Mouse (Mus musculus) liver, embryonic 12.5 days (tissue): ENCODE measurements around the gene Tead4. TPM values are rescaled to one million over a fixed set of nuclear protein-coding genes. Genes with fewer than 3 reads are reported as not detected.
A peak's percentile ranks its signal among the peaks of the same experiment; 100 is the strongest.

Source experiments
- ATAC-seq: fragments of 200-750 bp; cut with Nextera tagmentation; 2 replicates; pipeline ENCODE4 v1.8.0; 2017; ENCODE audit warnings: moderate number of reproducible peaks, mild to moderate bottlenecking, moderate library complexity
- H3K27ac ChIP-seq: fragments of 300-500 bp; sonication (generic); 2 replicates; pipeline ENCODE4 v1.5.1; 2016; ENCODE audit warnings: mild to moderate bottlenecking
- H3K27me3 ChIP-seq: fragments of 300-500 bp; sonication (generic); replicated peaks from 2 replicates; pipeline ENCODE4 v1.6.1; 2016; ENCODE audit warnings: mild to moderate bottlenecking, moderate library complexity
- H3K36me3 ChIP-seq: fragments of 300-500 bp; sonication (generic); 2 replicates; pipeline ENCODE4 v1.6.1; 2016; ENCODE audit warnings: mild to moderate bottlenecking, moderate library complexity
- H3K4me1 ChIP-seq: fragments of 300-500 bp; sonication (generic); 2 replicates; pipeline ENCODE4 v1.6.1; 2016
- H3K4me2 ChIP-seq: fragments of 300-500 bp; sonication (generic); 2 replicates; pipeline ENCODE4 v1.6.1; 2016; ENCODE audit warnings: mild to moderate bottlenecking, moderate library complexity
- H3K4me3 ChIP-seq: fragments of 300-500 bp; sonication (generic); 2 replicates; pipeline ENCODE4 v1.5.1; 2016; ENCODE audit warnings: mild to moderate bottlenecking, moderate library complexity
- H3K9ac ChIP-seq: fragments of 300-500 bp; sonication (generic); 2 replicates; pipeline ENCODE4 v1.6.1; 2016; ENCODE audit warnings: mild to moderate bottlenecking, moderate library complexity
- H3K9me3 ChIP-seq: fragments of 300-500 bp; sonication (generic); replicated peaks from 2 replicates; pipeline ENCODE4 v1.6.1; 2016; ENCODE audit warnings: mild to moderate bottlenecking, moderate library complexity
- WGBS: fragments of 180-500 bp; shearing (Covaris S2); methylation state at CpG from one replicate; pipeline ENCODE4 v1.1.7; 2016; ENCODE audit not compliant: insufficient replicate concordance; 5-methylcytosine and 5-hydroxymethylcytosine counted together
- polyA plus RNA-seq: library from polyadenylated mRNA; unstranded; fragments of >200 nt; fragmentation: Nextera tagmentation; extraction: Ambion mirVana; gene quantifications from 2 replicates; pipeline ENCODE4 v1.2.1, GENCODE M21; 2016

The Tead4 gene
- polyA plus RNA-seq = 1.1 and 1.7 TPM in 2 replicates

DNA sequence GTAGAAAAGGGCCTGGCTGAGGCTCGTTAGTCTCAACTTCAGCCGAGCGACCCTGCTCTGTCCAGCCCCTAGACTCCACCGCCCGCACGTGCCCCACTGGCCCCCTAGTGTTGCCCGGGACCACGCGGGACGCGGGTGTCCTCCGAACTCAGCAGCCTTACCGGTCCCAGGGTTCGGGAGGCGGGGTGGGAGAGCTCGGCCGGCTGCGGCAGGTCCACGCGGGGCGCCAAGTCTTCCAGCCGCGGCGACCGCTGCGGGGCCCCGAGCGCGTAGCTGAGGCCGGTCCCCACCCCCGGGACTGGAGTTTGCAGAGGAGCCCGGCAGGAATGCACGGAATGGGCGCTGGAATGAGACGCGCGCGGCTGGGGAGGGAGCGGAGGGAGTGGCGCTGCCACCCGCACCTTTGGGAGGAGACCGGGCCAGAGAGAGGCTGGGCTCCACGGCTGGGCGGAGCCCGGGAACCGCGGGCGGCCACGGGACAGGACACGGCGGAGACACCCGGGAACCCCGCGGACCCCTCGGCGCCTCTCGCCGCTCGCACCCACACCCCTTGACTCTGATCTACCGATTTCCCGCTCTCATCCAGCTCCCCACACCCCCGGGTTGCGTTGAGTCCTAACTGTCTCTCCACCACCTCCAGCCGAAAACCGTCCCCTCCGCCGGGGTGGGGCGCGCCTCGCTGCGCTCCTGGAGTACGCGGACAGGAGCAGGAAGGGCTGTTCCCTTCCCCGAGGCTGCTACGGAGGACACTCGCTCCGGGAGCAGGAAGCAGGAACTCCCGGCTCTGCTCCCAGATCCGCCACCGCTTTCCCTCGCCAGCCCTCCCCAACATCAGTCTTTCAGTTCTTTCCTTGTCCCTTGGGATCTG lies at the start of gene Tead4:
Gene Tead4, minus strand, starts transcription at position 690 of the 868 bp plus-strand sequence.
- no peaks in the 10 kb centered on the region for H3K36me3 ChIP-seq
- H3K4me2 ChIP-seq = peak within 1 kb of the TSS; percentile 69
- H3K9ac ChIP-seq = peak within 1 kb of the TSS; percentile 19; the same call in 1 of the 2 replicates
- under 1% methylated on average over 71 of the region's 81 CpGs for WGBS
- H3K27ac ChIP-seq = no peak within 1 kb of the TSS
- H3K4me3 ChIP-seq = peak within 1 kb of the TSS; percentile 56
- H3K27me3 ChIP-seq = peaks cover 69% of the 10 kb centered on the region
- peak; percentile 68 for ATAC-seq
- no peaks in the 10 kb centered on the region for H3K9me3 ChIP-seq
- peaks cover 10% of the 10 kb centered on the region; the same call in 1 of the 2 replicates for H3K4me1 ChIP-seq

DNA sequence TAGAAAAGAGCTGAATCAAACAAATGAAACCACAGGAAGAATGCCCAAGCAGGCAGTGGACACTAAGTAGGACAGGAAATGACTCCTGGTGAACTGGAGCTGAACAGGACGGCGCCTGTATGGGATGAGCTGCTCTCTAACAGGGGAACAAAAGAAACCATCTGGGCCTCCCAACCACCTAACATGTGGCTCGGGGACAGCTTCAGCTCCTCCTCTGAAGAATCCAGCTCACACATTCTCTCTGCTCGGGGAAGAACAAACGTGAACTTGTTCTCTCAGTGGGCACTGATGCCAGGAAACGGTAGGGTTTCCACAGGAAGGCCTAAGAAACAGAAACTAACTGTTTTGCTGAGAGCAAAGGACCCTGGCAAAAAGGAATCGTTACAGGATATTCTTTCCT lies 49.1 kb upstream of the Tead4 start:
- peaks cover 7% of the 10 kb centered on the region for H3K27me3 ChIP-seq
- H3K9ac ChIP-seq = no peak overlapping the region
- peaks cover 7% of the 10 kb centered on the region for H3K4me1 ChIP-seq
- H3K4me2 ChIP-seq = no peak overlapping the region
- H3K4me3 ChIP-seq = no peak overlapping the region
- no peak for ATAC-seq
- 0 out of 2 replicates have a peak overlapping the region, but pooled peaks have one; percentile 28 for H3K27ac ChIP-seq
- 46% methylated on average over 7 of the region's 7 CpGs for WGBS
- no peaks in the 10 kb centered on the region for H3K9me3 ChIP-seq
- H3K36me3 ChIP-seq = peaks cover 6% of the 10 kb centered on the region

DNA sequence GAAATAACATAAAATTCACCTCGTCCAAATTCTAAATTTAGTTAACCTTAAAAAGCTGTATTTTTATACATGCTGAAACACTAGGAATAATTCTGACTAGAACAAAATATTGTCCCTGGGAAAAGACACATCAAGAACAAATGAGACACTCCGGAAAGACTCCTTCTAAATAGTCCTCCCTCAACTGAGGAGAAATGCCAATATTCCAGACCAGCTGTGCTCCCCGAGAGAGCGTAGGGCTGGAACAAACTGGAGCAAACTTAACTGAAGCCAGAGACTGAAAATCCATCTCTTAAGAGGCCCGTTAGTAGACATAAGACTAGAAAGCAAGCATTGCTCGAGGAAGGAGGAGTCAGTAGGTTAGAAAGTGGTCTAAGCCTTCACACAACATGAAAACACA lies 46.2 kb upstream of the Tead4 start:
- Histone ChIP-seq H3K4me2 (no peak overlapping the region), H3K27ac (no peak overlapping the region), H3K36me3 (peaks cover 12% of the 10 kb centered on the region), H3K9ac (no peak overlapping the region), H3K27me3 (no peaks in the 10 kb centered on the region), H3K9me3 (no peaks in the 10 kb centered on the region), H3K4me1 (peaks cover 4% of the 10 kb centered on the region; the same call in 1 of the 2 replicates), H3K4me3 (no peak overlapping the region)
- WGBS = 76% methylated on average over 6 of the region's 6 CpGs
- no peak for ATAC-seq

DNA sequence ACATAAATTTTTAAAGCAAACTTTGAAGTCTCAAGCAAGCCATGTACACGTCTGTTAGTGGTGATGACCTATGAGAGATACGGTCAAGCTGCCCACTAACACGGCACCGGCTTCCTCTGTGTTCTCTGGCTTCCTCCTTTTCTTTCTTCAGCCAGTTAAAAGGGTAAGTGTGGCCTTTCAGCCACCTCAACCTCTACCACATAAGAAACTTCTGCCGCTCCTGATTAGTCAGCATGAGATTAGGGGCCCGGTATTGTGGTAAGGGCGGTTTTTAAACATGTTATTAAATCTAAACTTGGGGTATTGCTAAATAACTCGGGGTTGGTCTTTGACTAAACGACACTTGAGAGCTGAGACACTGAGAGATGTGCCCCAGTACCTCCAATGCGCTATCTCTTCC lies 45.0 kb upstream of the Tead4 start:
- Histone ChIP-seq H3K27me3 (no peaks in the 10 kb centered on the region), H3K4me1 (peaks cover 4% of the 10 kb centered on the region; the same call in 1 of the 2 replicates), H3K4me2 (no peak overlapping the region), H3K4me3 (no peak overlapping the region), H3K27ac (no peak overlapping the region), H3K9me3 (no peaks in the 10 kb centered on the region), H3K36me3 (peaks cover 8% of the 10 kb centered on the region; the same call in 1 of the 2 replicates), H3K9ac (no peak overlapping the region)
- WGBS = 25% methylated on average over 10 of the region's 10 CpGs
- 0 out of 2 replicates have a peak, but pooled peaks have one; percentile 18 for ATAC-seq

DNA sequence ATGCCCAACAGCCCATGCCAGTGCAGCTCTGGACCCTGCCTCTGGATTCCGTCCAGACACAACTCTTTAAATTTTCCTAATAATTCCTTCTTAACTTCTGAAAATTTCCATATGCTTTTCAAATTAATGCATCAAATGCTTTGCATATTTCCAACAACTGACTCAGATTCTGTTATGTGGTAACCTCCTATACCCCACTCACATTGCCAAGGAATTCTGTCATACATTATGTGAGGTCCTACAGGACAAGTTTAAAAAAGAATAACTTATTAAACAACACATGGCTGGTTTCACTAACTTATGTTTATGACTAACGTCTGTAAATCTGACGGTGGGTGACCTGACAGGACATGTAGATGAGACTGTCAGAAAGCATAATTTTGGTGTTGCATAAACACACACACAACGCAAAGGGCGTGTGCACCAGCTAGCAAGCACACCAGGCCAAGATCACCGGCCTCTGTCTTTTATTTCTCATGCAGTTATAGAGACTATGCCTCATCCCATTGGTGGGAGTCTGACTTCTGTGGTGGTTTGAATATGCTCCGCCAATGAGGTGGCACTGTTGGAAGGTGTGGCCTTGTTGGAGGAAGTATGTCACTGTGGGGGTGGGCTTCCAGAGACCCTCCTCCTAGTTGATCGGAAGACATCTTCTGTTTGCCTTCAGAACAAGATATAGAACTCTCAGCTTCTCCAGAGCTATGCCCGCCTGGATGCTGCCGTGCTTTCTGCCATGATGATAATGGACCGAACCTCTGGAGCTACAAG lies 41.5 kb upstream of the Tead4 start:
- Histone ChIP-seq H3K9ac (no peak overlapping the region), H3K27me3 (no peaks in the 10 kb centered on the region), H3K4me2 (no peak overlapping the region), H3K27ac (no peak overlapping the region), H3K4me3 (no peak overlapping the region), H3K4me1 (peaks cover 8% of the 10 kb centered on the region; the same call in 1 of the 2 replicates), H3K36me3 (peaks cover 6% of the 10 kb centered on the region; the same call in 1 of the 2 replicates), H3K9me3 (no peaks in the 10 kb centered on the region)
- no peak for ATAC-seq
- WGBS = 83% methylated on average over 11 of the region's 11 CpGs

DNA sequence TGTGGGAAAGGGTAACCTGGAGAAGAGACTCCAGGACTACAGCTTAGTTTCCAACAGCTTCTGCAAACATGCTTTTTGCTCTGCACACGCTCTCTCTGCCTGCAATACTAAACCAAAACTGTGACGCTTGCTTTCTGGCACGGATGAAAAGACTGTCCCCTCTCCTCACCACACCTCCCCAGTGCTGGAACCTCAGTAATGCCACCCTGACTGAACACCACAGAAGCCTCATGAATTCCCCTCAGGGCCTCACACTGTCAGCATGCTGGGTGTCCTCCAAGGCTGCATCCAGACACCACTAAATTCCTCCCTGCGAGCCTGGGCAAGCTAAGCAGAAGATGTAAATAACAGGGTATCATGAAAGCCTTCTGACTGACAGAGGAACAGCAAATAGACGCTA lies 38.3 kb upstream of the Tead4 start:
- 43% methylated on average over 5 of the region's 5 CpGs for WGBS
- no peak overlapping the region for H3K4me2 ChIP-seq
- H3K27ac ChIP-seq = no peak overlapping the region
- peaks cover 4% of the 10 kb centered on the region; the same call in 1 of the 2 replicates for H3K4me1 ChIP-seq
- no peaks in the 10 kb centered on the region for H3K27me3 ChIP-seq
- no peak for ATAC-seq
- H3K9ac ChIP-seq = no peak overlapping the region
- peaks cover 7% of the 10 kb centered on the region; the same call in 1 of the 2 replicates for H3K36me3 ChIP-seq
- no peaks in the 10 kb centered on the region for H3K9me3 ChIP-seq
- H3K4me3 ChIP-seq = no peak overlapping the region

DNA sequence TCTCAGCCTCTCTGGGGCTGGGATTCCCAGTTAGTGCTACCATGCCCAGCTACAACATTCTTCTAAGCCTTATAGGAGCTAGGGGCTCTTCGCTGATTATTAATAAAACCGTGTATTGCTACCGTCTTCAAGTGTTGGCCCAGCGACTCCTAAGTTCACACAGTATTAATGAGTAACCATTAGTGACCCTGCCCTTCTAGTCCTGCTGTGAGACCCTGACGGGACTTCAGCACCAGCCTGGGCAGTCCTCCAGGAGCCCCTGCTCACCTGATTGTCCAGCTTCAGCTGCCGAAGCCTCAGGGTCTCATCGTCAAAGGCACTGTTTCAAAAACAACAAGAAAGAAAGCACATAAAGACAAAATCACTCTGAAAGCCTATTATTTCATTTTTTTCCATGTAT lies 36.8 kb upstream of the Tead4 start:
- no peaks in the 10 kb centered on the region for H3K9me3 ChIP-seq
- H3K27ac ChIP-seq = no peak overlapping the region
- H3K4me1 ChIP-seq = peaks cover 4% of the 10 kb centered on the region; the same call in 1 of the 2 replicates
- H3K4me2 ChIP-seq = no peak overlapping the region
- 71% methylated on average over 7 of the region's 7 CpGs for WGBS
- no peak overlapping the region for H3K9ac ChIP-seq
- H3K36me3 ChIP-seq = peaks cover 7% of the 10 kb centered on the region; the same call in 1 of the 2 replicates
- no peak for ATAC-seq
- H3K27me3 ChIP-seq = no peaks in the 10 kb centered on the region
- no peak overlapping the region for H3K4me3 ChIP-seq

DNA sequence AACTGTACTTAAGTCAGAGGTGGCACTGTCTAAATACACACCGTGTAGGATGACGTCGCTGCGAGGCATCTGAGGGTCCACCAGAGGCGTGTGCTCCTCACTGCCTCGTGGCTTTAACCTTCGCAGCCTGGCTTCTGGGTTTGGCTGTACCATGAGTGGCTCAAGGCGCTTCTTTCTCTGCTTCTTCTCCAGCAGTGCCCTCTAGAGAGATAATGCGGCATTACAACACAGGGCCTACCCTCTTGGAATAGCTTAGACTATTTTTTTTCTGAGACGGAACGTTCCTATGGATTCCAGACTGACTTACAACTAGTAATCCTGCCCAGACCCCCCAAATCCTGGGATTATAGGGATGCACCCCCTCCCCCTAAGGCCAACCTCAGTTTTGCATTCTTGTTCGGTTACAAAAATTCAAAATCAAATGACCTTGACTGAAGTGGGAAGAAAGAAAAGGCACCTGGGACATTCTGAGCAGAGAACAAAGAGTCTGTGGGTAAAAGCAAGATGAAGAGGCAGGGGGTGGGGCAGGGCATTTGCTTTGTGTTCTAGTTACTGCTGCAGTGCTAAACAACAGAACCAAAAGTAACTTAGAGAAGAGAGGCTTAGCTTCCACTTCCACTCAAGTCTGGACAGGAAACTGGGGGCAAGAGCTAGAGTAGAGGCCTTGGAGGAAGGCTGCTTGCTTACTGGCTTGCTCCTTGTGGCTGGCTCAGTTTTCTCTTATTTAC lies 33.9 kb upstream of the Tead4 start:
- H3K4me3 ChIP-seq = no peak overlapping the region
- WGBS = 23% methylated on average over 12 of the region's 12 CpGs
- H3K36me3 ChIP-seq = peaks cover 19% of the 10 kb centered on the region
- H3K27me3 ChIP-seq = no peaks in the 10 kb centered on the region
- no peak overlapping the region for H3K9ac ChIP-seq
- peak; percentile 56 for ATAC-seq
- no peak overlapping the region for H3K4me2 ChIP-seq
- H3K27ac ChIP-seq = no peak overlapping the region
- H3K9me3 ChIP-seq = no peaks in the 10 kb centered on the region
- H3K4me1 ChIP-seq = peaks cover under 1% of the 10 kb centered on the region; the same call in 1 of the 2 replicates

DNA sequence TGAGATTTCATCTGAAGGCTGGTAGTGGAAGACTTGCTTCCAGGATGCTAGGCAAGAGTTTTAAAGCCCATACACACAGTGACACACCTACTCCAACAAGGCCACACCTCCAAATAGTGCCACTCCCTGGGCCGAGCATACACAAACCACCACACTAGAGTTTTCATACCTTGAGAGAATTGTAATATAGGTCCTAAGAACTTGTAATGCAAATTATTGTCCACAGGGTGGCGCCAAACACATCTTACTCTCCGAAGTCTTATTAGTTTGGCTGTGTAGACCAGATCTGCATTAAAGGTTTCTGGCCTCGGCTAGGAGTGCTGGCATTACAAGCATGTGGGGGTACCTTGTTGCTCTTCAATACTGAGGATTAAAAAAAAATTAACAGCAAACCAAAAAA lies 17.7 kb upstream of the Tead4 start:
- H3K27me3 ChIP-seq = no peaks in the 10 kb centered on the region
- peaks cover 17% of the 10 kb centered on the region for H3K36me3 ChIP-seq
- no peak for ATAC-seq

DNA sequence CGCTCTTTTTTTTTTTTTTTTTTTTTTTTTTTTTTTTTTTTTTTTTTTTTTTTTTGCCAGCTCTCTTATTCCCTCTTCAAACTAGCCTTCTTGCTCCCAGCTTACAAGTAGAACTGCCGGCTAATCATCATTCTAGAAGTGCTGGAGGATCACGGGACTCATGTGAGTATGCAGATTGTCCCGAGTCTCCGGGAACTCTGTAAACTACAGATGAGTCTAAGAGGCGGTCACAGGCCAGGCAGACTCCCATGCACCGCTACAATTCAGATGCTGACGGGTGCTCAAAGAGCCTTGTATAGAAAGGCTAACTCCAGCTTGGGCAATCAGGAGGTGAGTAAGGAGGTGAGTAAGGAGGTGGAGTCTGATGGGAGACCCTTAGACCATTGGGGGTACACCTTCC lies 15.0 kb upstream of the Tead4 start:
- ATAC-seq = no peak

More for the DNA sequence above, 17.7 kb upstream of the Tead4 start:
- H3K27ac ChIP-seq = no peak overlapping the region
- 8% methylated on average over 4 of the region's 4 CpGs for whole genome bisulfite sequencing
- no peak overlapping the region for H3K9ac ChIP-seq
- H3K4me3 ChIP-seq = no peak overlapping the region
- no peak overlapping the region for H3K4me2 ChIP-seq
- H3K9me3 ChIP-seq = no peaks in the 10 kb centered on the region
- H3K4me1 ChIP-seq = no peaks in the 10 kb centered on the region

DNA sequence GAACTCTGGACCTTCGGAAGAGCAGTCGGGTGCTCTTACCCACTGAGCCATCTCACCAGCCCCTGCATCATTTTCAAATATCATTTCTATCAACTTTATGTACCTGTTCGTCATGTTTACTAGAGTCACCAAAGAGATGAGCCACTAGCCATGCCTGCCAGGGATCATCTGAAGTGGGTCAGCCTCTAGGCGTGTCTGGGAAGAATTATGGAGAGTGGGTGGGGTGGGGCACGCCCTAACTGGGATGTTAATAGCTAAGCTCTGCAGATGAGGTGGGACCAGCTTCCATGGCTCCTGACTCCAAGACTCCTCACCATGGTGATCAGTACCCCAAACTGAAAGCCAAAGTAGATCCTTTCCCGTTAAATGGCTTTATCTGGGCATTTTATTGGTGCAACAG lies 14.2 kb upstream of the Tead4 start:
- H3K36me3 ChIP-seq = no peaks in the 10 kb centered on the region
- no peak overlapping the region for H3K9ac ChIP-seq
- WGBS = 71% methylated on average over 6 of the region's 6 CpGs
- no peak overlapping the region for H3K4me3 ChIP-seq
- no peaks in the 10 kb centered on the region for H3K4me1 ChIP-seq
- H3K27ac ChIP-seq = no peak overlapping the region
- H3K9me3 ChIP-seq = no peaks in the 10 kb centered on the region
- no peak for ATAC-seq
- H3K4me2 ChIP-seq = no peak overlapping the region
- no peaks in the 10 kb centered on the region for H3K27me3 ChIP-seq

More for the DNA sequence above, 15.0 kb upstream of the Tead4 start:
- no peak overlapping the region for H3K4me3 ChIP-seq
- H3K9ac ChIP-seq = no peak overlapping the region
- H3K4me1 ChIP-seq = no peaks in the 10 kb centered on the region
- H3K4me2 ChIP-seq = no peak overlapping the region
- WGBS = 62% methylated on average over 8 of the region's 8 CpGs
- no peak overlapping the region for H3K27ac ChIP-seq
- no peaks in the 10 kb centered on the region for H3K36me3 ChIP-seq
- no peaks in the 10 kb centered on the region for H3K27me3 ChIP-seq
- no peaks in the 10 kb centered on the region for H3K9me3 ChIP-seq
